Mouse (Mus musculus) heart, adult 11 months (tissue): ENCODE results near the gene Gm20388.

Experiments used
- DNase-seq: peaks from one replicate; pipeline ENCODE4 v3.0.0; 2022

Gene Gm20388

GRCm38 (mm10) chr8:122230712-122231337, 2320.2 kb downstream of the Gm20388 start:
- DNase-seq: peak; percentile 96

GRCm38 (mm10) chr8:122234055-122234454, 2323.4 kb downstream of the Gm20388 start:
- DNase-seq: peak; percentile 99

GRCm38 (mm10) chr8:122236521-122236920, 2325.9 kb downstream of the Gm20388 start:
- DNase-seq: no peak

- peak; percentile 96 for DNase-seq
These were observed 2327.6 kb downstream of the Gm20388 start for GRCm38 (mm10) chr8:122238225-122238624.

GRCm38 (mm10) chr8:122238731-122239130, 2328.1 kb downstream of the Gm20388 start:
- no peak for DNase-seq

GRCm38 (mm10) chr8:122240241-122241026, 2329.8 kb downstream of the Gm20388 start:
- DNase-seq: no peak

GRCm38 (mm10) chr8:122243310-122243709, 2332.7 kb downstream of the Gm20388 start:
- DNase-seq: no peak

GRCm38 (mm10) chr8:122245161-122245560, 2334.5 kb downstream of the Gm20388 start:
- DNase-seq: no peak

GRCm38 (mm10) chr8:122246257-122247211, 2335.9 kb downstream of the Gm20388 start:
- DNase-seq: no peak

- DNase-seq: no peak
These were observed 2341.1 kb downstream of the Gm20388 start for GRCm38 (mm10) chr8:122251739-122252138.

- no peak for DNase-seq
These were observed 2341.7 kb downstream of the Gm20388 start for GRCm38 (mm10) chr8:122252366-122252765.

GRCm38 (mm10) chr8:122259351-122259750, 2348.7 kb downstream of the Gm20388 start:
- DNase-seq: peak; percentile 96

- DNase-seq: no peak
These were observed 2350.1 kb downstream of the Gm20388 start for GRCm38 (mm10) chr8:122260755-122261154.

GRCm38 (mm10) chr8:122262835-122263234, 2352.2 kb downstream of the Gm20388 start:
- DNase-seq: no peak

GRCm38 (mm10) chr8:122264243-122264642, 2353.6 kb downstream of the Gm20388 start:
- DNase-seq: no peak

GRCm38 (mm10) chr8:122265522-122265921, 2354.9 kb downstream of the Gm20388 start:
- DNase-seq: no peak

- DNase-seq: no peak
These were observed 2356.2 kb downstream of the Gm20388 start for GRCm38 (mm10) chr8:122266867-122267266.

GRCm38 (mm10) chr8:122268861-122269260, 2358.2 kb downstream of the Gm20388 start:
- no peak for DNase-seq

GRCm38 (mm10) chr8:122269404-122269803, 2358.8 kb downstream of the Gm20388 start:
- DNase-seq: peak; percentile 96

GRCm38 (mm10) chr8:122270555-122270954, 2359.9 kb downstream of the Gm20388 start:
- DNase-seq: no peak

GRCm38 (mm10) chr8:122273152-122273551, 2362.5 kb downstream of the Gm20388 start:
- DNase-seq: peak; percentile 97

- no peak for DNase-seq
These were observed 2363.2 kb downstream of the Gm20388 start for GRCm38 (mm10) chr8:122273826-122274225.
